Mouse (Mus musculus): ENCODE measurements around the gene Zfp39. TPM values are rescaled to one million over a fixed set of nuclear protein-coding genes. Genes with fewer than 3 reads are reported as not detected.

Zfp39 gene
- total and polyA plus RNA-seq, 3 experiments, result 0.85 to 22.0 (median 7.0) TPM

- ATAC-seq (ENCODE audit: extremely low read depth, insufficient number of reproducible peaks, low FRiP score, poor library complexity, severe bottlenecking) (no peak), DNase-seq (ENCODE audit: low spot score) (no peak)
- no peak overlapping the region for H3K4me3 ChIP-seq (ENCODE audit: low read depth, low read length)
- TF ChIP-seq TAL1 (conservative IDR thresholded peaks at IDR 0.05; ENCODE audit: low read depth, low read length), result no peak
- no peak for TF ChIP-seq GATA2 (IDR thresholded peaks at IDR 0.05; ENCODE audit: borderline replicate concordance, low read depth, low read length)
- no peak for TF ChIP-seq GATA1 (IDR thresholded peaks at IDR 0.05; ENCODE audit: borderline replicate concordance, low read length)
- no peak for TF ChIP-seq POLR2AphosphoS5 (IDR thresholded peaks at IDR 0.05; ENCODE audit: insufficient replicate concordance, low read depth, low read length)
- no peak for TF ChIP-seq CTCF (IDR thresholded peaks at IDR 0.05; ENCODE audit: low read depth, low read length)
- H3K9me3 ChIP-seq (replicated peaks), result no peaks in the 10 kb centered on the region
- peaks cover 2% of the 10 kb centered on the region; the same call in 1 of the 2 replicates for H3K27me3 ChIP-seq (ENCODE audit: insufficient read depth, low read length)
- peaks cover 19% of the 10 kb centered on the region for H3K4me1 ChIP-seq (ENCODE audit: insufficient read depth, low read depth, low read length)
- peaks cover 56% of the 10 kb centered on the region for H3K36me3 ChIP-seq (replicated peaks)
Observed at GRCm38 (mm10) chr11:58931576-58931975, 27.6 kb upstream of the Zfp39 start.

DNA sequence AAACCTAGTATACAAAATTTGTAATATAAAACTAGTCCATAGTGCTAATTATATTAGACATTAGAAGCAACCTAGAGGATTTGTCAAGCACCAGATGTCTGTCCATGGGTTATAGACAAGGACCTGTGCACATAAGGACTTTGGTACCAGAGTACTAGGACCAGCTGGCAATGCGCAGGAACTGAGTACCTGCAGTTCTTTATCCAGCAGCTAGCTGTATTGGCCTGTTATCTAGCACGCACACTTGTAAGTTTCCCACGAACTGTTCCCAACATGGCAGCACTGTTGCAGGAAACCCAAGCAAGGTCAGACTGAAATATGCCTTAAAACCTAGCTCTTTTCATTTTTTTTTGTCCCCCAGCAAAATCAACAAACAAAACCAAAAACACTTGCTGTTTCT lies 26.2 kb upstream of the Zfp39 start:
- Histone ChIP-seq H3K9me3 (replicated peaks) (no peaks in the 10 kb centered on the region), H3K4me3 (ENCODE audit: low read depth, low read length) (no peak overlapping the region), H3K27me3 (ENCODE audit: insufficient read depth, low read length) (peaks cover 10% of the 10 kb centered on the region), H3K36me3 (replicated peaks) (peaks cover 45% of the 10 kb centered on the region), H3K4me1 (ENCODE audit: insufficient read depth, low read depth, low read length) (peaks cover 15% of the 10 kb centered on the region)
- ATAC-seq (ENCODE audit: extremely low read depth, insufficient number of reproducible peaks, low FRiP score, poor library complexity, severe bottlenecking) (no peak), DNase-seq (ENCODE audit: low spot score) (no peak)
- TF ChIP-seq CTCF (IDR thresholded peaks at IDR 0.05; ENCODE audit: low read depth, low read length), result no peak
- TF ChIP-seq POLR2AphosphoS5 (IDR thresholded peaks at IDR 0.05; ENCODE audit: insufficient replicate concordance, low read depth, low read length), result no peak
- TF ChIP-seq GATA1 (IDR thresholded peaks at IDR 0.05; ENCODE audit: borderline replicate concordance, low read length), result no peak
- no peak for TF ChIP-seq TAL1 (conservative IDR thresholded peaks at IDR 0.05; ENCODE audit: low read depth, low read length)

- Histone ChIP-seq H3K27me3 (ENCODE audit: insufficient read depth, low read length) (peaks cover 13% of the 10 kb centered on the region), H3K4me3 (ENCODE audit: low read depth, low read length) (no peak overlapping the region), H3K4me1 (ENCODE audit: insufficient read depth, low read depth, low read length) (peaks cover 15% of the 10 kb centered on the region), H3K36me3 (replicated peaks) (peaks cover 40% of the 10 kb centered on the region), H3K9me3 (replicated peaks) (no peaks in the 10 kb centered on the region)
- no peak for ATAC-seq (ENCODE audit: extremely low read depth, insufficient number of reproducible peaks, low FRiP score, poor library complexity, severe bottlenecking)
- no peak for TF ChIP-seq POLR2AphosphoS5 (IDR thresholded peaks at IDR 0.05; ENCODE audit: insufficient replicate concordance, low read depth, low read length)
- TF ChIP-seq GATA1 (IDR thresholded peaks at IDR 0.05; ENCODE audit: borderline replicate concordance, low read length), result no peak
- TF ChIP-seq CTCF (IDR thresholded peaks at IDR 0.05; ENCODE audit: low read depth, low read length), result no peak
- TF ChIP-seq TAL1 (conservative IDR thresholded peaks at IDR 0.05; ENCODE audit: low read depth, low read length), result no peak
- no peak for TF ChIP-seq GATA2 (IDR thresholded peaks at IDR 0.05; ENCODE audit: borderline replicate concordance, low read depth, low read length)
- no peak for DNase-seq (ENCODE audit: low spot score)
Observed at GRCm38 (mm10) chr11:58929641-58930040, 25.6 kb upstream of the Zfp39 start.

DNA sequence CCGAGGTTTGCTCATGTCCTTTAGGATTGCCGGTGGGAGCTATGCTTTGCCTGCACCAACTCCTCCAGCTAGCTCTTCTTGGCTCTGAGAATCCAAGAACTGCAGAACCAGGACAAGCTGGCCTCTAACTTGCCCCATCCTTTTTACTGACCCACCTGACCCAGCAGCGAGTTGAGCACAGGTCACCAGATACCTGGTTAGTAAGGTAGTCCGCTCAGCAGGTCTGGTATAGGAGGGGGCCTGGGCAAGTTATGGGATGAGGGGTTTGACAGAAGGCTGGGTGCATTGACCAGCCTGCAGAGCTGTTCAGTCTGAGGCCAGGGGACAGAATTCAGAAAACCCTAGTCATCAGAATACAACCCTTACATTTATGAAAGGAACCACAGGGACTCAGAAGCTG lies 25.0 kb upstream of the Zfp39 start:
- Histone ChIP-seq H3K4me3 (ENCODE audit: low read depth, low read length) (no peak overlapping the region), H3K36me3 (replicated peaks) (peaks cover 34% of the 10 kb centered on the region), H3K27me3 (ENCODE audit: insufficient read depth, low read length) (peaks cover 13% of the 10 kb centered on the region), H3K4me1 (ENCODE audit: insufficient read depth, low read depth, low read length) (peaks cover 15% of the 10 kb centered on the region), H3K9me3 (replicated peaks) (no peaks in the 10 kb centered on the region)
- TF ChIP-seq GATA1 (IDR thresholded peaks at IDR 0.05; ENCODE audit: borderline replicate concordance, low read length) (no peak), POLR2AphosphoS5 (IDR thresholded peaks at IDR 0.05; ENCODE audit: insufficient replicate concordance, low read depth, low read length) (no peak), GATA2 (IDR thresholded peaks at IDR 0.05; ENCODE audit: borderline replicate concordance, low read depth, low read length) (no peak), CTCF (IDR thresholded peaks at IDR 0.05; ENCODE audit: low read depth, low read length) (no peak), TAL1 (conservative IDR thresholded peaks at IDR 0.05; ENCODE audit: low read depth, low read length) (no peak)
- ATAC-seq (ENCODE audit: extremely low read depth, insufficient number of reproducible peaks, low FRiP score, poor library complexity, severe bottlenecking) (no peak), DNase-seq (ENCODE audit: low spot score) (no peak)

- no peaks in the 10 kb centered on the region for H3K9me3 ChIP-seq (replicated peaks)
- H3K4me1 ChIP-seq (ENCODE audit: insufficient read depth, low read depth, low read length), result peaks cover 15% of the 10 kb centered on the region
- TF ChIP-seq GATA1 (IDR thresholded peaks at IDR 0.05; ENCODE audit: borderline replicate concordance, low read length) (no peak), GATA2 (IDR thresholded peaks at IDR 0.05; ENCODE audit: borderline replicate concordance, low read depth, low read length) (no peak)
- H3K36me3 ChIP-seq (replicated peaks), result peaks cover 24% of the 10 kb centered on the region
- DNase-seq (ENCODE audit: low spot score) (peak; percentile 28), ATAC-seq (ENCODE audit: extremely low read depth, insufficient number of reproducible peaks, low FRiP score, poor library complexity, severe bottlenecking) (no peak)
- H3K4me3 ChIP-seq (ENCODE audit: low read depth, low read length), result peak overlapping the region; percentile 7; the same call in 1 of the 2 replicates
- H3K27me3 ChIP-seq (ENCODE audit: insufficient read depth, low read length), result peaks cover 21% of the 10 kb centered on the region
Observed at GRCm38 (mm10) chr11:58927790-58928651, 24.0 kb upstream of the Zfp39 start.

DNA sequence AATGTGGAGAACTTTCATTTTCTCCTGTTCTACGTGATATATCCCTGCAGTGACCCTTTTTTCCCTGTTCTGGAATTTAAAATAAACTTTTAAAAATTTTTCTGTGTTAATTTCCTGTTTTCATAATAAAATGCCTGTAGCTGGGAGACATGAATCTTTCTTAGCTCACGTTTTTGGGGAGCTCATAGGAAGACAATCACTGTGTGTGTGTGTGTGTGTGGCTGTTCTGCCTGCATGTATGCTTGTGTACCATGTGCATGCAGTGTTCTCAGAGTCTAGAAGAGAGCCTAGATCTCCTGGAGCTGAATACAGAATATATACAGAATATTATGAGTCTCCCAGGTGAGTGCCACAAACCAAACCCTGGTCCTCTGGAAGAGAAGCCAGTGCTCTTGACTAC lies 23.0 kb upstream of the Zfp39 start:
- H3K4me3 ChIP-seq (ENCODE audit: low read depth, low read length), result no peak overlapping the region
- TF ChIP-seq GATA2 (IDR thresholded peaks at IDR 0.05; ENCODE audit: borderline replicate concordance, low read depth, low read length), result no peak
- no peak for TF ChIP-seq POLR2AphosphoS5 (IDR thresholded peaks at IDR 0.05; ENCODE audit: insufficient replicate concordance, low read depth, low read length)
- no peak for TF ChIP-seq CTCF (IDR thresholded peaks at IDR 0.05; ENCODE audit: low read depth, low read length)
- no peak for TF ChIP-seq TAL1 (conservative IDR thresholded peaks at IDR 0.05; ENCODE audit: low read depth, low read length)
- TF ChIP-seq GATA1 (IDR thresholded peaks at IDR 0.05; ENCODE audit: borderline replicate concordance, low read length), result no peak

More for the DNA sequence above, 23.0 kb upstream of the Zfp39 start:
- Histone ChIP-seq H3K9me3 (replicated peaks) (no peaks in the 10 kb centered on the region), H3K27me3 (ENCODE audit: insufficient read depth, low read length) (peaks cover 30% of the 10 kb centered on the region), H3K4me1 (ENCODE audit: insufficient read depth, low read depth, low read length) (peaks cover 15% of the 10 kb centered on the region), H3K36me3 (replicated peaks) (peaks cover 14% of the 10 kb centered on the region)
- ATAC-seq (ENCODE audit: extremely low read depth, insufficient number of reproducible peaks, low FRiP score, poor library complexity, severe bottlenecking), result no peak
- no peak for DNase-seq (ENCODE audit: low spot score)

All from G1E (cell line).